Mouse (Mus musculus) kidney, embryonic 14.5 days (tissue): ENCODE data around the gene Fbxo41. TPM values are rescaled to one million over a fixed set of nuclear protein-coding genes. Genes with fewer than 3 reads are reported as not detected.

Experiments used
- ATAC-seq: fragments of 200-750 bp; cut with Nextera tagmentation; 2 replicates; pipeline ENCODE4 v1.8.0; 2017; ENCODE audit warnings: moderate number of reproducible peaks, mild to moderate bottlenecking, moderate TSS enrichment, moderate library complexity; ENCODE audit not compliant: low FRiP score, low TSS enrichment
- H3K27ac ChIP-seq: fragments of 300-500 bp; sonication (generic); 2 replicates; pipeline ENCODE4 v1.5.1; 2014; ENCODE audit warnings: low read depth, mild to moderate bottlenecking, low read length, moderate library complexity, mixed read lengths
- H3K27me3 ChIP-seq: fragments of 300-500 bp; sonication (generic); 2 replicates; pipeline ENCODE4 v1.6.1; 2014; ENCODE audit warnings: mild to moderate bottlenecking, low read length; ENCODE audit not compliant: control insufficient read depth, insufficient read depth
- H3K36me3 ChIP-seq: fragments of 300-500 bp; sonication (generic); 2 replicates; pipeline ENCODE4 v1.6.1; 2014; ENCODE audit warnings: low read length, mixed read lengths; ENCODE audit not compliant: control insufficient read depth, insufficient read depth
- H3K4me1 ChIP-seq: fragments of 300-500 bp; sonication (generic); 2 replicates; pipeline ENCODE4 v1.6.1; 2014; ENCODE audit warnings: low read length, mixed read lengths; ENCODE audit not compliant: control insufficient read depth, insufficient read depth
- H3K4me2 ChIP-seq: fragments of 300-500 bp; sonication (generic); replicated peaks from 2 replicates; pipeline ENCODE4 v1.6.1; 2014; ENCODE audit warnings: low read depth, mild to moderate bottlenecking, low read length
- H3K4me3 ChIP-seq: fragments of 300-500 bp; sonication (generic); 2 replicates; pipeline ENCODE4 v1.5.1; 2014; ENCODE audit warnings: mild to moderate bottlenecking, low read length
- H3K9ac ChIP-seq: fragments of 300-500 bp; sonication (generic); 2 replicates; pipeline ENCODE4 v1.6.1; 2014; ENCODE audit warnings: low read depth, mild to moderate bottlenecking, low read length, moderate library complexity
- H3K9me3 ChIP-seq: fragments of 300-500 bp; sonication (generic); 2 replicates; pipeline ENCODE4 v1.6.1; 2016; ENCODE audit warnings: low read length; ENCODE audit not compliant: control insufficient read depth
- WGBS: fragments of 180-500 bp; shearing (Covaris S2); extraction: QIAGEN DNeasy Blood & Tissue Kit; methylation state at CpG from one replicate; pipeline ENCODE4 v1.1.7; 2014; 5-methylcytosine and 5-hydroxymethylcytosine counted together
- polyA plus RNA-seq: library from polyadenylated mRNA; unstranded; fragments of >200 nt; fragmentation: Nextera tagmentation; extraction: Ambion mirVana; gene quantifications from 2 replicates; pipeline ENCODE4 v1.2.1, GENCODE M21; 2014

The Fbxo41 gene
- polyA plus RNA-seq, 1 experiment from 2014 or later, result 0.05 TPM

DNA sequence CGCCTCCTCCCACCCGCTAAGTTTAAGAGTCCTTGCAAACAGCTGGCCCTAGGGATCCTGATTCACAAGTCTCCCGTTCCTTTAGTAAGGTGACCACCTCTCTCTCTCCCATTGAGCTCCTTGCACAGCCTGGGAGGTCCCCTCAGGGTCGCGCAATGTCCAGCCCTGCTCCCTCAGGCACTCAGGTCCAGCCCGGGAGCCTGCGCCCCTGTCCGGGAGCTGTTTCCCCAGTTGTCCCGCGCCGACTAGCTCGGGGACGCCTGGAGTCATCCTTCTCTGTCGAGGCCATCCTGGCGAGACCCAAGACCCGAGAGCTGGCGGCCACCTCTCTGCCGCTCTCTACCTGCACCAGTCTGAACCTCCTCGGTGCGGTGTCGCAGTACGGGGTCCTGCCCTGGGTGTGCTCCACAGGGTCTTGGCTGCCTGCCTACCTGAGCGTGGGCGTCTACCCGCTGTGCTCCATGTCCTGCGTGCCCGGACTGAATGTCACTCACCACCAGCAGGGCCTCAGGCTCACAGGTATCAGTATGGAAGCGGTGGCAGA lies 78.9 kb downstream of the Fbxo41 start, which contains the start of gene Noto:
Gene Noto (plus strand): TSS at position 51 of the 544 bp plus-strand sequence.
- H3K9me3 ChIP-seq, result no peaks in the 10 kb centered on the region
- WGBS, result 9% methylated on average over 28 of the region's 28 CpGs
- no peaks in the 10 kb centered on the region for H3K36me3 ChIP-seq
- peak within 1 kb of the TSS; percentile 30 for H3K4me2 ChIP-seq
- H3K27me3 ChIP-seq, result peaks cover 15% of the 10 kb centered on the region
- peak; percentile 28; the same call in 1 of the 2 replicates for ATAC-seq
- H3K4me3 ChIP-seq, result 0 out of 2 replicates have a peak within 1 kb of the TSS, but pooled peaks have one; percentile 10
- H3K4me1 ChIP-seq, result no peaks in the 10 kb centered on the region
- H3K9ac ChIP-seq, result peak within 1 kb of the TSS; percentile 28; the same call in 1 of the 2 replicates
- no peak within 1 kb of the TSS for H3K27ac ChIP-seq

Other genes starting within 250 kb of the Fbxo41 start
- gene Sfxn5, start 169.6 kb downstream of the Fbxo41 start, polyA plus RNA-seq, result 9.3 and 11.9 TPM in 2 replicates
- 7.7 and 9.0 TPM in 2 replicates for gene Rab11fip5, start 128.4 kb downstream of the Fbxo41 start, polyA plus RNA-seq
- gene Noto, start 79.1 kb downstream of the Fbxo41 start, polyA plus RNA-seq, result not detected in 2 replicates
- 54.8 and 68.4 TPM in 2 replicates for gene Smyd5, start 71.0 kb downstream of the Fbxo41 start, polyA plus RNA-seq
- gene Cct7, start 51.5 kb downstream of the Fbxo41 start, polyA plus RNA-seq, result 545 and 576 TPM in 2 replicates
- gene Pradc1, start 51.0 kb downstream of the Fbxo41 start, polyA plus RNA-seq, result 23.3 and 37.8 TPM in 2 replicates
- gene Egr4, start 10.6 kb upstream of the Fbxo41 start, polyA plus RNA-seq, result not detected in 2 replicates
- gene Alms1, start 84.5 kb upstream of the Fbxo41 start, polyA plus RNA-seq, result 7.1 and 9.2 TPM in 2 replicates
- not detected in 2 replicates for gene Nat8f7, start 210.2 kb upstream of the Fbxo41 start, polyA plus RNA-seq